Mouse (Mus musculus): ENCODE results near the gene Senp7. TPM values are rescaled to one million over a fixed set of nuclear protein-coding genes. Genes with fewer than 3 reads are reported as not detected.

Senp7 gene
- polyA plus RNA-seq, 1 experiment from 2014 or later, result 28.8 TPM

Small RNA genes within 50 kb of the gene (microRNA-seq; reads per million reads assigned to microRNA genes)
- not detected for gene Gm24047

Other genes with a start within 250 kb of the Senp7 start
- gene Nfkbiz, start 209.4 kb upstream of the Senp7 start, polyA plus RNA-seq (2015; fragmentation: Nextera tagmentation; extraction: Ambion mirVana), result 3.8 and 4.3 TPM in 2 replicates
- 1.6 and 1.9 TPM in 2 replicates for gene Nxpe3, start 153.1 kb upstream of the Senp7 start, polyA plus RNA-seq (2015; fragmentation: Nextera tagmentation; extraction: Ambion mirVana)
- gene Cep97, start 113.5 kb upstream of the Senp7 start, polyA plus RNA-seq (2015; fragmentation: Nextera tagmentation; extraction: Ambion mirVana), result 13.0 and 13.7 TPM in 2 replicates
- 771 and 828 TPM in 2 replicates for gene Rpl24, start 82.1 kb upstream of the Senp7 start, polyA plus RNA-seq (2015; fragmentation: Nextera tagmentation; extraction: Ambion mirVana)
- gene Zbtb11, start 74.5 kb upstream of the Senp7 start, polyA plus RNA-seq (2015; fragmentation: Nextera tagmentation; extraction: Ambion mirVana), result 19.5 and 19.9 TPM in 2 replicates
- gene Pcnp, start 18.6 kb upstream of the Senp7 start, polyA plus RNA-seq (2015; fragmentation: Nextera tagmentation; extraction: Ambion mirVana), result 216 and 240 TPM in 2 replicates
- 28.8 and 28.9 TPM in 2 replicates for gene Trmt10c, start 10.5 kb upstream of the Senp7 start, polyA plus RNA-seq (2015; fragmentation: Nextera tagmentation; extraction: Ambion mirVana)
- gene Impg2, start 156.0 kb downstream of the Senp7 start, polyA plus RNA-seq (2015; fragmentation: Nextera tagmentation; extraction: Ambion mirVana), result 0.04 and 0.10 TPM in 2 replicates

Data from kidney, embryonic 15.5 days (tissue).